Mouse (Mus musculus): ENCODE results near the gene Macrod2. TPM values are rescaled to one million over a fixed set of nuclear protein-coding genes. Genes with fewer than 3 reads are reported as not detected.

Gene Macrod2
- polyA plus RNA-seq, 1 experiment from 2014 or later = 31.9 TPM

GRCm38 (mm10) chr2:142410124-142410523 is 2015.0 kb downstream of the Macrod2 start:
- ATAC-seq (ENCODE audit: low FRiP score, low TSS enrichment) = no peak
- Histone ChIP-seq H3K9me3 (ENCODE audit: control insufficient read depth, low read length) (no peaks in the 10 kb centered on the region), H3K36me3 (ENCODE audit: control insufficient read depth, insufficient read depth, low read length) (no peaks in the 10 kb centered on the region), H3K4me2 (replicated peaks; ENCODE audit: low read depth) (no peak overlapping the region), H3K9ac (ENCODE audit: low read length) (no peak overlapping the region), H3K27ac (replicated peaks) (no peak overlapping the region), H3K4me3 (ENCODE audit: low read depth, low read length) (no peak overlapping the region), H3K27me3 (ENCODE audit: control insufficient read depth, insufficient read depth, low read length) (no peaks in the 10 kb centered on the region), H3K4me1 (replicated peaks; ENCODE audit: control insufficient read depth, insufficient read depth) (no peaks in the 10 kb centered on the region)
- TF ChIP-seq EP300 (optimal IDR thresholded peaks at IDR 0.05) (no peak), CTCF (IDR thresholded peaks at IDR 0.05; ENCODE audit: low read depth) (no peak)
- no peak for DNase-seq (ENCODE audit: low spot score)

DNA sequence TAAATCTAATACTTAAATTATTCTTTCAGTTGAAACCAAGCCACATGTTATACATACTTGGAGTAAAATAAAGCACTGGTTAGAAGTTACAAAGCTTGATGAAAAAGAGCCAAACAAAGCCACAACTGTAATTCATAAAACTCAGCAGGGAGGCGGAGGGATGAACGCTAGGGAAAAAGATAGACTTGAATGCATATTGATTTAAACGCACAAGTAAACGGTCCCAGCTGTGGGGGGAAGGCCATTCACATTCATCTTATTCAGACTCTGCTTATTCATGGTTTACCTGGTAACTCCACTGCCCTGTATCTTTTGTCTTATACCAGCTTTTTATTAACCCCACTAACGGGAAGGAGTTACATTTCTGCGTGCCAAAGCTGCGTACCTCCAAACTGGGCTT is 2038.0 kb downstream of the Macrod2 start:
- H3K9me3 ChIP-seq (ENCODE audit: control insufficient read depth, low read length) = no peaks in the 10 kb centered on the region
- TF ChIP-seq EP300 (optimal IDR thresholded peaks at IDR 0.05) (no peak), CTCF (IDR thresholded peaks at IDR 0.05; ENCODE audit: low read depth) (no peak)
- 47% methylated on average over 7 of the region's 7 CpGs for WGBS
- H3K4me3 ChIP-seq (ENCODE audit: low read depth, low read length) = no peak overlapping the region
- DNase-seq (ENCODE audit: low spot score) = no peak
- no peak overlapping the region for H3K4me2 ChIP-seq (replicated peaks; ENCODE audit: low read depth)
- no peaks in the 10 kb centered on the region for H3K4me1 ChIP-seq (replicated peaks; ENCODE audit: control insufficient read depth, insufficient read depth)
- H3K9ac ChIP-seq (ENCODE audit: low read length) = no peak overlapping the region
- H3K27me3 ChIP-seq (ENCODE audit: control insufficient read depth, insufficient read depth, low read length) = no peaks in the 10 kb centered on the region
- H3K27ac ChIP-seq (replicated peaks) = no peak overlapping the region
- ATAC-seq (ENCODE audit: low FRiP score, low TSS enrichment) = no peak
- no peaks in the 10 kb centered on the region for H3K36me3 ChIP-seq (ENCODE audit: control insufficient read depth, insufficient read depth, low read length)

- no peak for DNase-seq (ENCODE audit: low spot score)
- WGBS = 90% methylated on average over 4 of the region's 4 CpGs
- TF ChIP-seq CTCF (IDR thresholded peaks at IDR 0.05; ENCODE audit: low read depth) (no peak), EP300 (optimal IDR thresholded peaks at IDR 0.05) (no peak)
- no peak overlapping the region for H3K4me2 ChIP-seq (replicated peaks; ENCODE audit: low read depth)
- no peaks in the 10 kb centered on the region for H3K27me3 ChIP-seq (ENCODE audit: control insufficient read depth, insufficient read depth, low read length)
- no peaks in the 10 kb centered on the region for H3K36me3 ChIP-seq (ENCODE audit: control insufficient read depth, insufficient read depth, low read length)
- no peak overlapping the region for H3K27ac ChIP-seq (replicated peaks)
- no peak for ATAC-seq (ENCODE audit: low FRiP score, low TSS enrichment)
- no peak overlapping the region for H3K4me3 ChIP-seq (ENCODE audit: low read depth, low read length)
- no peaks in the 10 kb centered on the region for H3K4me1 ChIP-seq (replicated peaks; ENCODE audit: control insufficient read depth, insufficient read depth)
- H3K9me3 ChIP-seq (ENCODE audit: control insufficient read depth, low read length) = no peaks in the 10 kb centered on the region
- no peak overlapping the region for H3K9ac ChIP-seq (ENCODE audit: low read length)
Observed at GRCm38 (mm10) chr2:142434731-142435130, 2039.6 kb downstream of the Macrod2 start.

DNA sequence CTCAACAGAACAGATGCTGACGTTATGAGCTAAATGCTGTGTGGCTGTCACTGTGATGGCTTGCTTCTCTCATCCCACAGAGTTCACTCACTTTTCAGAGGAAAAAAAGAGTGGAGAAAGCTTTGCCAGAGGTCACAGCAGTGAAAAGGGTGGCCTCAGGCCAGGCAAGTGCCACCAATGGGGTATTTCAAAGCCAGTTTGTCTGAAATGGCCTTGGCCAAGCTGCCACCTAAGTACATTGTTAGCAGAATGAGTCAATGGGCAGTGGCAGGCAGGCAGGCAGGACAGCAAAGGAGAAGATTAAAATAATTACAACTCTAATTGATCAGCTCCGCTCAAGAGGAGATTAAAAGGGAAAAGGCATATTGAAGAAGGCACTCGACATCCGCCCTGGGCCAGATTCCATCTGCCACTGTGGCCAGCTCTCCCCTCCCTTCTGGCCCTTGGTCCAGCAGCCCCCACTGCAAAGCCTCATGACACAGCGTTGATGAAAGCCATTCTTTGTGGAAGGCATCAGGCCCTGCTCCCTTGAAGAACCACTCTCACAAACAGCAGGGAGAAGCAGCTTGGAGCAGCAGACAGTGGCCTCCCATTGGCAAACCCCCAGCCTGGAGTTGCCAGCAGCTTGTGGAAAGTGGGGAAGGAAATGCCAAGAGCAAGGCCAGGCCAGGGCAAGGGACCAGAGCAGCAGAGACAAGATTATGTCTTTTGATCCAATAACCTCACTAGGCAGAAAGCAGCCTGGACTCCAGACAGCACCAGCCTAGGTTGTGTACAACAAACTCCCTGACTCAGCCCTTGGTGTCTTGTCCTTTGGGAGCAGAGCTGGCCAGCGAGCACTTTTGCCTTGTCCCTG is 2042.7 kb downstream of the Macrod2 start:
- TF ChIP-seq CTCF (IDR thresholded peaks at IDR 0.05; ENCODE audit: low read depth) (no peak), EP300 (optimal IDR thresholded peaks at IDR 0.05) (no peak)
- peak; percentile 16 for DNase-seq (ENCODE audit: low spot score)
- no peaks in the 10 kb centered on the region for H3K9me3 ChIP-seq (ENCODE audit: control insufficient read depth, low read length)
- H3K27me3 ChIP-seq (ENCODE audit: control insufficient read depth, insufficient read depth, low read length) = no peaks in the 10 kb centered on the region
- H3K9ac ChIP-seq (ENCODE audit: low read length) = no peak overlapping the region
- no peaks in the 10 kb centered on the region for H3K36me3 ChIP-seq (ENCODE audit: control insufficient read depth, insufficient read depth, low read length)
- H3K27ac ChIP-seq (replicated peaks) = no peak overlapping the region
- no peaks in the 10 kb centered on the region for H3K4me1 ChIP-seq (replicated peaks; ENCODE audit: control insufficient read depth, insufficient read depth)
- no peak overlapping the region for H3K4me2 ChIP-seq (replicated peaks; ENCODE audit: low read depth)
- WGBS = 64% methylated on average over 6 of the region's 6 CpGs
- ATAC-seq (ENCODE audit: low FRiP score, low TSS enrichment) = no peak
- H3K4me3 ChIP-seq (ENCODE audit: low read depth, low read length) = no peak overlapping the region

Other genes starting within 250 kb of the Macrod2 start
- gene Gm17374, start 243.3 kb upstream of the Macrod2 start, polyA plus RNA-seq (2015; fragmentation: Nextera tagmentation; extraction: Ambion mirVana) = not detected in 2 replicates
- gene Esf1, start 224.7 kb upstream of the Macrod2 start, polyA plus RNA-seq (2015; fragmentation: Nextera tagmentation; extraction: Ambion mirVana) = 13.7 and 14.1 TPM in 2 replicates
- 15.2 and 16.8 TPM in 2 replicates for gene Ndufaf5, start 224.7 kb upstream of the Macrod2 start, polyA plus RNA-seq (2015; fragmentation: Nextera tagmentation; extraction: Ambion mirVana)
- not detected in 2 replicates for gene Sel1l2, start 5.6 kb upstream of the Macrod2 start, polyA plus RNA-seq (2015; fragmentation: Nextera tagmentation; extraction: Ambion mirVana)

Measured in stomach, postnatal 0 days (tissue).